Mouse (Mus musculus): Measurements from ENCODE around the gene Zfp369.

DNA sequence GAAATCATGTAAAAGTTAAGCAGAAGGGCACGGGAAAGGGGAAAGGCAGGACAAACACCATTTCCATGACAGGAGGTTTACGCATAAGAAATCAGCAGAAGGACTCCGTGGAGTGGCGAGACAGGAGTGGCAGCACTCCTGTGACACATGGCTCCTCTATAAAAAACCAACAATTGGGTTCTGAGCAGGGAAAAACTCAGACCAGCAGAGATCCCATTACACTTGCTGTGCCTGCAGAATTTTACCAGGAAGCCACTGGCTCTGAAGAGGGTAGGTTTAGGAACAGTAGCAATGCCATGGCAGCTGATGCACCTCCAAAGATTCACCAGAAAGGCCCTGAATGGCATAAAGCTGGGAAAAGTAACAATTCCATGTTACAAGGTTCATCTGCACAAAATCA lies 17.7 kb downstream of the Zfp369 start:
- no peak for TF ChIP-seq CTCF (IDR thresholded peaks at IDR 0.05; ENCODE audit: low read depth, low read length)
- no peak for TF ChIP-seq POLR2A (IDR thresholded peaks at IDR 0.05; ENCODE audit: extremely low read depth, insufficient read depth, low read length)
